Mouse (Mus musculus): ENCODE data around the gene Oprm1.
A peak's percentile ranks its signal among the peaks of the same experiment; 100 is the strongest.
"Not testable (repeated sequence)": the region's sequence is repeated elsewhere in the genome, so short reads cannot be mapped to it uniquely, and the experiment has no call there.

The Oprm1 gene

DNA sequence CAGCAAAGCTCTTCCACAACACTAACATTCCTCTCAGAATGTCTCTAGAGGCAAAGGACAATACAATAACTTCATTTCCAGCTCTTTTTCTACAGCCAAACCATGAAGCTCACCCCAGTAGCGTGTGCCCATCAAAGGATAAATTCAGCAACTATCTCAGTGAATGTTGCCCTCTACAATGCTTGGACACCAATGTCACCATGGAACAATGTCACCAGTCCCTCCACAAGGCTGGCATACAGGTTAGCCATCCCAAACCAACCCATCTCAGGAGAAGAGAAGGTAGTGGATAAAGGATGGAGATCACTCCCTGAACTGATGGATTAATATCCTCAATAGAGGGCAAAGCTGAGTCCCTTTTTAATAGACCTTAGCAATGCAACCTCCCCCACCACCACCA is 220.4 kb downstream of the Oprm1 start:
- DNase-seq (ENCODE audit: inconsistent ontology term): no peak

DNA sequence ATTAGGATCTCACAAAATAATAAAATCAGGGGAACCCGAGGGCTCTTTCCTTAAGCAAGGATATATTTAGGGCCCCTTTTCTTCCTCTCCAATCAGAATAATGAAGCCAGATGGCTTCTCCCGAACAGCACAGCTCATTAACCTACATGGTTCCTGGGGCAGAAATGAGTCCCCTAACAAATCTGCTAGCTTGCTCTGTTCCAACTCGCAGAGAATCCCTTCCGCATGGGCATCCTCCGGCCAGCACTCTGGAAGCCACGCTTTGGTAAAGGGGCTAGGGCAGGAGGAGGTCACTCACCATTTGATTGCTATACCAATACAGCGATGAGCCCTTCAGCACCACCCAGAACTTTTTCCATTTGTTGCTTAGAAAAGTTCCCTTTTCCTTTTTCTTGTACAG is 220.9 kb downstream of the Oprm1 start:
- no peak for DNase-seq (ENCODE audit: inconsistent ontology term)

DNA sequence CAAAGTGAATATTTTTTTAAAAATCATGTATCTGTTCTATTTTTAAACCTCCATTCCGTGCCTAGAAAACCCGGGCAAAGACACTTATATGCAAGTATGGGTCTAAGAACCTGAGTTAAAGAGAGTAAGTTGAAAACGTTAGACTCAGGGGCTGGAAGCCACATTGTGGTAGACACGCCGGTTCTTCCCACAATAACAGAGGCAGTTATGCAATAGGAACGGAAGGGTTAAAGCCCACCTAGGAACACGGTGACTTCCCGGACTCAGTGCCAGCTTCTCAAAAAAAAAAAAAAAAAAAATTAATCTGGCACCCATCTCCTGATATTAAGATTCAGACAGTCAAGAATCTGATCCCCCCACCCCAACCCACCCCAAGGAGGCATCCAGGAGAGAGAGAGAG is 221.5 kb downstream of the Oprm1 start:
- no peak for DNase-seq (ENCODE audit: inconsistent ontology term)

DNA sequence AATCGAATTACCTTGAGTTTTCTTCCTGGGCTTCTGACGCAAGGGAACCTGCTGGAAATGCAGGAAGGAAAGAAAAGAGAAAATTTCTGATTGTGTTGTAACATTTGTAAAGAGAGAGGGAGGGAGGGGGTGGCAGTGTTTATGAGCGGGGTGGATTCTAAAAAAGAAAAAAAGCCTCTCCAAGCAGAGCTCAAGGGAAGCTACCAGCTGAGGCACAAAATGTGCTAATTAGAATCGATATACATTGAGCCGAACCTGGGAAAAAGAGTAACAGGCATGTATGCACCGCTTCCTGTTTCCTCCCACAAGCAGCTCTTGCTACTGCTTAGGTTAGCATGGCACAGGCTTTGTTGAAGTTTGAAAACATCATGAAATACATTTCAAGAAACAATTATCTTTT is 221.9 kb downstream of the Oprm1 start:
- no peak for DNase-seq (ENCODE audit: inconsistent ontology term)

DNA sequence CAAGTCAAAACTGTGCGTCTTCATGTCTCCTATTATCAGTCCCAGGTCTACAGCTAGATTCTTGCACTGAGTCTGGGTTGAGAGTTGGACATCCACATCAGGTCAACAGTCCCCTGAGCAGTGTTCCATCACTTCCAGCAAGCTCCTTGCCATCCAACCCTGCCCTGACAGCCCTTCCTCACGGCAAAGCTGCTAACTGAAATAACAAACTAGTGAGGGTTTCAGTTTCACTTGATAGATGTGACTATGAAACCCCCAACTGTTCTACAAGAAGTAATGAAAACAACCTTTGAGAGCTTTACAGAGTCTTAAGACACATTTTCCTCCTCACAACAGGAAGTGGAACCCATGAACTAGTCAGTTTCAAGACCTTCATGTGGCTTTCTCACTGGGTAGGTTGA is 224.4 kb downstream of the Oprm1 start:
- DNase-seq (ENCODE audit: inconsistent ontology term): no peak

DNA sequence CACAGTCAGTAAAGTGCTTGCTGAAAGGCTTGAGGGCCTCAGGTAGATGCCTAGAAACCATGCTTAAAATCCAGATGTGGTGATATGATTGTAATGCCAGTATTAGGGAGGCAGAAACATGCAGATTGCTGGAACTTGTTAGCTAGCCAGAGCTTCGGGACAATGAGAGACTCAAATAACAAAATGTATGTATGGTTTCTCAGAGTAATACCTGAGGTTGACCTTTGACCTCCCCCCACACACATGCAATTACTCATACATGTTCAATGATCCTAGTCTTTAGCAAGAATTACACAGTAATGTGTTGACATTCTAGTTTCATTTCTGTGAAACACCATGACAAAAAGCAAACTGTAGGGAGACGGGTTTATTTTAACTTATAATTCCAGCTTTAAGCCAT is 225.1 kb downstream of the Oprm1 start:
- DNase-seq (ENCODE audit: inconsistent ontology term): no peak

DNA sequence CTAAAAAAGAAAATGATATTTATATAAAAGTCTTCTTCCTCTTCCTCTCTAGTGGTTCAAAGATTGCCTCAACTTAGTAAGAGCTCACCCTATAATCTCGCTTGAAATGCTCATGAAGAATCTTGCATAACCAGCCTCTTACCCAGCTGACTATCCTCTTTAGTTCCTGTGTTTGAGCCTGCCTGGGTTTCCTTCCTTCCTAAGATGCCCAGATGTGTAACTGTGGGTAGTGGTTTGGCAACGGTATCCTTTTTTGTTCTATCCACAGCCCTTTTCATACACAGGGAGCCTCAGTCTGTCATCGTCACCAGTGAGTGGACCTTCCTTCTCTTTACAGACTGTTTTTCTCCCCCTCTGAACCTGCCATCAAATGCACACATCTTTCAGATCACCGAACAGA is 227.9 kb downstream of the Oprm1 start:
- DNase-seq (ENCODE audit: inconsistent ontology term): no peak

DNA sequence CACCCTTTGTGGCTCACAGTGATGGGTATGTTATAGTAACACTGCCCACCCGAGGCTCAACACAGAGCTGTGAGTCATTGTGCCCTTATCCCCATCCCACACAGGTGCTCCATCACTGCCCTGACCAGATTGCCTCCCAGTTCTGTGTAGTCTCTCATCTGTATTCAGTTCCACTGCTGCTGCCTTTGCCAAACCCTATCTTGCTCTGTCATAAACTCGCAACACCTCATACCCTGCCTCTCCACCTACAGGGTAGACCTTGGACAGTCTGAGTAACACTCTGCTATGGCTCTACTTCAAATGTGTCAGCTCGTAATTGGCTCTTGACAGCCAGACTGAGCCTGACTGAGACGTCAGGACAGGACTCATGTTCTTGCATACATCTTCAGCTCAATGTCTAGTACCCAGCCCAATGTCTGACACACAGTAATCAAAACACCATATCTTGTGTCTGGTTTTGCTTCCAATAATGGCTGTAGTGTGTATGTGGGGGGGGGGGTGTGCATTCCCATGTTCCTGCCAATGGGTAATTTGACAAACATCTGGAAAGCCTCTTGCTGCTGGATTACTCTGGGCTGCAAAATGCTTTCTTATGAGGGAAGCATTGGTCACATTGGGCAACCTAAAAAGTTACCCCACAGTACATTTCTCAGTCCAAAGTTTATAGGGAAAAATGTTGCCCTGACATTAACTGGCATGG is 229.2 kb downstream of the Oprm1 start:
- no peak for DNase-seq (ENCODE audit: inconsistent ontology term)

DNA sequence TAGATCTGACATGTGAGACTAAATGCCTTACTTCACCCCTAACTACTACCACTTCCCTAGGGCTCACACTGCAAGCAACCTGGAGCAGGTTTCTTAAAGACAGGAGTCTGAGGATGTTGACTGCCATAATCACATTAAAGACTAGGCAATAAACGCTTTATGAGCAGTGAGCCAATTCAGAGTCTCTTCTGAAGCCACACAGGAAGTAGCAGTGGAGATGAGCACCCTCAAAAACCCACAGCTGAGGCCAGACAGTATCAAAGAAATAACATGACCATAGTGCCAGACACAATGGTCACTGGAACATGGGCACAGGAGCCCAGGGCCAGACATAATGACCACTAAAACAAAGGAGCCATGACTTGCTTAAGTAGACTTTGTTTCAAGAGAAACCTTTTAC is 230.2 kb downstream of the Oprm1 start:
- no peak for DNase-seq (ENCODE audit: inconsistent ontology term)

DNA sequence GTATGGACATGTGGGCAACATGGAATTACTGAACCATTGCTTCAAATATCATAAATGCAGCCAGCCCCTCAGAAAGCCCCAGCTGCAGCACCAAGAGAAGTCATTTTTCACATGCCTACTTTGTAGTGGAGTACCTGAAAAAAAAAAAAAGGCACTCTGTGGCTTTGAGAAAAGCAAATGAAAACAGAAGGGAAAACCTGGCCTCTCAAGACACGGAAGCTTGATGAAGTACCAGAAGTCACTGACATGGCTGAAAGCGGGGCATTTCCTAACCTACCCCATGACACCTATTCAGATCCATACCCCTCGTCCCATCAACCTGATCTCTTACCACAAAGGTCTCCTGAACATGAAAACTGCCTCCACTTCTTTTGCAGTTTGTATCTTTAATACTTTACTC is 238.6 kb downstream of the Oprm1 start:
- no peak for DNase-seq (ENCODE audit: inconsistent ontology term)

DNA sequence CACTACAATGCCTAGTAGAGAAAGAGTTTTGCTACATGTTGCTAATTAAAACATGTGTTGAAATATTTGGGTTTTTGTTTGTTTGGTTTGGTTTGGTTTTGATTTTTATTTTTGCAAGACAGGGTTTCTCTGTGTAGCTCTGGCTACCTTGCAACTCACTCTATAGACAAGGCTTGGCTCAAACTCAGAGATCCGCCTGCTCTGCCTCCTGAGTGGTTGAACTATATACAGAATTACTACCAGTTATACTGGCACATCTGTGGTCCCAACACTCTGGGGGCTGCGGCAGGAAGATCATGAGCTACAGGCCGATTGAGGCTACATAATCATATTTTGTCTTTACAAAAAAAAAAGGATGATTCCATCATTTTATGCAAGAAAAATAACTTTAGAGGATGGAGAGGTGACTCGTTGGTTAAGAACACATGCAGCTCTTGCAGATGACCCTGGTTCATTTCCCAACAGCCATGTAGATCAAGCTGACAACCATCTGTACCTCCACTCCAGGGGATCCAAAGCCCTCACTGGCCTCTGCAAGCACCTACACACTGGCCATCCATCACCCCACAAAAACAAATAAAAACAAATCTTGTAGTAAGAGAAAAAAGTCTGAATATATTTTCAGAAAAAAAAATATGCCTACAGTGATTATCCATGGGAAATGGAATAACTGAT is 240.4 kb downstream of the Oprm1 start:
- DNase-seq (ENCODE audit: inconsistent ontology term): no peak

DNA sequence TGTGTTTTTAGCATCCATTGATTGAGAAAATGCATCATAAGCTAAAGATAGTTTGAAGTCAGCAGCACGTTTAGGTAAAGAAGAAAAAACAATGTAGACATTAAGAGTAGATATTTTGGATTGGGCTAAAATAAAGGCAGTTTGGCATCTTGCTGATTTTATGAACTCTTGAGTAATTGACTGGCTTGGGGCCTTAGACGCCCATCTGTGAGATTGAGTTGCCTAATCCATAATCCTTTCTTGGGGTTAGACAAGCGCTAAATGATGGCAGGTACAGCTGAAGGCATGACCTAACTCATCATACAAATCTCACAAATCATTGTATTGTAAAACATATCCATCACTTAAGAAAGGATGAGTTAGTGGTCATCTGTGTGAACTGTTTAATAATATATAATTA is 241.0 kb downstream of the Oprm1 start:
- no peak for DNase-seq (ENCODE audit: inconsistent ontology term)

DNA sequence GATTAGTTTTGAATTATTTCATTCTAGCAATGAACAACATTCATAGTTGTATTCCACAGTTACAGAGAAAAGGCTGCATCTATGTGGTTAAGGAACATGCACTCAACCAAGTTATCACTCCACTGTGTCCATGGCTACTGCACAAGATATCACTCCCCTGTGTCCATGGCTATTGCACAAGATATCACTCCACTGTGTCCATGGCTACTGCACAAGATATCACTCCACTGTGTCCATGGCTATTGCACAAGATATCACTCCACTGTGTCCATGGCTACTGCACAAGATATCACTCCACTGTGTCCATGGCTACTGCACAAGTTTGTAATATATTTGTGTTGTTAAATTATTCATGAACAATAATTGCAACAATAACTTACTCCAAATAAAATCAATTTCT is 245.6 kb downstream of the Oprm1 start:
- not testable (repeated sequence) for DNase-seq (ENCODE audit: inconsistent ontology term)

DNA sequence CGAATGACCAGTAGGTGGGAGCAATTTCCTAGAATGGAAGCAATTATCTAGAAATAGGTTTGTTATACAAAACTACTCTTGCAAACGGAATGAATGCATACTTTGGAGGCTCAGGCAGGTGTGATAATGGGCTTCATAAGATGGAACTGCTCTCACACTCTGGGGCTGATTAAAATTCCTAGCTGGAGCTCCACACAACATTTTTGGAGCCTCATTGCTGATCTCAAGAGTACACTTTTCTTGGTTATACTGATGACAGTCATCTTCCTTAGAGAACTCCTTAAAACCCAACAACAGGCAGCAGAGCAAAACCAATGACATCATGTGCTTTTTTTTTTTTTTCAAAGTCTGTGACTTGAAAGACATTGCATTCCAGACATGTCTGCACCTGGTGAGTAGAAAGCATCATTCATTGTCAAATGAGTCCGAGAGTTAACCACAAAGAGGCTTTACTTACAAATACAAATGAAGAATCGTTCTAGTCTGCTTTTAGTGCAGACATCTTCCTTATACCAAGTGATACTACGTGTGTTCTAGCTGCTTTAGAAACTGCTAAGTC is 246.8 kb downstream of the Oprm1 start:
- DNase-seq (ENCODE audit: inconsistent ontology term): peak; percentile 24

DNA sequence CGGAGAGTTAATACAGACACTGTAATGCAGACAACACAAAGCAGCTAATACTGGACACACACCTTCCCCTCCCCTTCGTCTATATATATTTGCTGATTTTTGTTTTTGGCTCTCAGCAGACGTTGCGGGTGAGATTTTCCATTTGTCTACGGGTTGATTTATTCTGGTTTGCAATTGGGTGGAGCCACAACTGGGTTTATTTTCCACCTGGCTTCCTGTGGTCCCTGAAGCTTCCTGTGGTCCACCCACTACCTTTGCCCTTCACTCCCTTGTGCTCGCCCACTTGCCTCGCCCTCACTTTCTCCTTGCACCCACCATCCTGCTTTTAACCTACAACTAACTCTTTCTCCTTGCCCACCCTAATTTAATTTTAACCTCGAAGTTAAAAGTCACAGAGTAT is 252.2 kb downstream of the Oprm1 start:
- no peak for DNase-seq (ENCODE audit: inconsistent ontology term)

DNA sequence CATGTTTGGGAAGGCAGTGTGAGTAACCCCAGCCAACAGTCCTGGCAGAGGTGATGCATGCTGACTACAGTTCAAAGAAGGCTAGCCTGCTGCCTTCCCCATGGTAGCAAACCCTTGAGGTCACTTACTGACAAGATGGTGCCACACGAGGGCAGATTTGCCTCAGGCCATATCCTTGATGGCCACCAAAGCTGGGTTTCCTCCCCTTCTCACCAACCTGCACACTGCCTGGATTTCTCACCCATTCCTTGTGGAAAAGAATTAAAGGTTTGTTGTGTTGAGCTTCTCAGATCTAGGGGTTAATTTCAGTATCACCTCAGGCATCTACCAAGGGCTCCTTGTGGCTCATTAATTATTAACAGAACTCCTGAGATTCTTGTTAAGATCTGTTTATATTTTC is 256.9 kb downstream of the Oprm1 start:
- no peak for DNase-seq (ENCODE audit: inconsistent ontology term)

DNA sequence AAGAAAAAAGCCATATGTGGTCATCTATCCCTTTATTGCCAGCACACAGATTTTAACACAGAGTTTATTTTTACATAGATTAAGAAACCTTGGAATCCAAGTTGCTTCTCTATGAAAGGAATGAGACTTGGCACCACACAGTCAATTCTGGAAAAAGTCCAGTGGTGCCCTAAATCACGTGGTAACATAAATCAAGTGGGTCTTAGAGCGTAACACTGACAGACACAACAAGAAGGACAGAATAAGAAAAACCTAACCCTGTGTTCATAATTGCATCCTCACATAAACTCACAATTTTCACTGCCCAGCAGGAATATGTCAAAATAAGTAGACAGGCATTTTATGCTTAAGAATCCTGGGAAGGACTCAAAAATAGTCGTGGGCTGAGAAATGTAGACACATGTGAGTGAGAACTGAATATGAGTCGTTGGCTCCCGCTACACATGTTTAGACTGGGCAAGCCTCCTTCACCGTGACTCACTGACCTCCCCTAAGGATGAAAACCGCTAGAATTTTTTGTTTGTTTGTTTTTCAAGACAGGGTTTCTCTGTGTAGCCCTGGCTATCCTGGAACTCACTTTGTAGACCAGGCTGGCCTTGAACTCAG is 261.6 kb downstream of the Oprm1 start:
- peak; percentile 18 for DNase-seq (ENCODE audit: inconsistent ontology term)

DNA sequence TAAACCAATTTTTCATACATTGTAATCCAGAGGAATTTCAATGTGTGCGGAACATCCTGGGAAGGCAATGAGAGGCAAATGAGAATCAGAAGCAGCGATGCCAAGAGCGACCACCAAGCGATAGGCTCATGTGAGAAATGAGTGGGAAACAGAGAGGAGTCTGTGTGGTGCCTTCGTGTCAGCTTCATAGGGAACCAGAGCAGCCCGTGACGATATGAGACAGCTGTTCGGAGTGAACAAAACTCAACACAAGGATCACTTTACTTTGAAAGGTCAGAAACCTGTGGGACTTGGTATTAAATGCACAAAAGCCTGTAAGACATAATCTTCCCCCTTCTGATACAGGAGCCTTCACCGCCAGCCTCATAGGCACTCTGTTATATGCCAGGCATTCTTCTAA is 262.2 kb downstream of the Oprm1 start:
- no peak for DNase-seq (ENCODE audit: inconsistent ontology term)

DNA sequence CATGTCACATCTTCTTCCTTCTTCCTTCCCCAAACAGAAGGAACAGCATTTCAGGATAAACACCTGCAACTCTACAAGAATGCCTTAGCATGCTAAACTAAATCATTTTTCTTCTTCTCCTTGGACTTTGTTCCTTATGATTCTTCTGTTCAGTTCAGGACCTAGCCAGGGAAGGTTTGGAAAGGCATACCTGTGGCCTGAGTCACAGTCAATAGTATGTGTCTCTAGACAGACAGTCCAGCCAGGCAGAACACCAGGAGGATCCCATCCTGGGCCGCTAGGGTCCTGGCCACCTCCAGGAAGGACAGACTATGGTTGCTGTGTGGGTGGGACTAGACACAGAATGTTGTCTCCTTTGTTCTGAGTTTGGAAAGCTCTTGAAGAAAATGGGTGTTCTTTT is 266.7 kb downstream of the Oprm1 start:
- DNase-seq (ENCODE audit: inconsistent ontology term): peak; percentile 43

DNA sequence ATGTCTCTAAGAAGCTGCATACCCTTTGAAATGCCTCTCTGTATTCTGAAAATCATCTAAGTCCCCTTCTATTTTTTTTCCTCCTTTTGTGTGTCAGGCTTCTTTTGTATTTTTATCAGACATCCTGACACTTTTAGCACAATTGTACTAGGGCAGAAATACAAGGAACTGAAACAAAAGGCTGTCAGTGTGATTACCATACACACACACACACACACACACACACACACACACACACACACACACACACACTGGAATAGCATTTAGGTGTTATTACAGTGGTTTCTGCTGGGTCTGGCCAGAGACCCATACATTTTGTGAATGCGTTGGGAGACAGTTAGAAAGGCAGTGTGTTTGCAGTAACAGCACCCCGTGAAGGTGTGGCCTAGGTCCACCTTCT is 275.2 kb downstream of the Oprm1 start:
- no peak for DNase-seq (ENCODE audit: inconsistent ontology term)

DNA sequence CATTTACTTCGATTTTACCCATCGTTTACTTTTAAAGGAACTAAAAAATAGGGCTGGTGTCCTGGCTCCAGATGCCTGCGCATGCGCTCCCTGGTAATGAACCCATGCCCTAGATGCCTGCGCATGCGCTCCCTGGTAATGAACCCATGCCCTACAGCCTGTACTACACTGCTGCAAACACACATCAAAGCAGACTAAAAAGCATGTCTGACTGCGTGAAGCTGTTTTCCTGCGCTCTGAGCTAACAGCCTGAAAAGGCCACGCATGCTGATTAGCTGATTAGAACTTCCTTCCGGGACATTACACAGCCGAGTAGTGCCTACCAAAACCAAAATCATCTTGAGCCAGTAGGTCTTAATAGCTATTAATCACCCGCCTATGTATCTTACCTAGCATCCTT is 277.2 kb downstream of the Oprm1 start:
- no peak for DNase-seq (ENCODE audit: inconsistent ontology term)

DNA sequence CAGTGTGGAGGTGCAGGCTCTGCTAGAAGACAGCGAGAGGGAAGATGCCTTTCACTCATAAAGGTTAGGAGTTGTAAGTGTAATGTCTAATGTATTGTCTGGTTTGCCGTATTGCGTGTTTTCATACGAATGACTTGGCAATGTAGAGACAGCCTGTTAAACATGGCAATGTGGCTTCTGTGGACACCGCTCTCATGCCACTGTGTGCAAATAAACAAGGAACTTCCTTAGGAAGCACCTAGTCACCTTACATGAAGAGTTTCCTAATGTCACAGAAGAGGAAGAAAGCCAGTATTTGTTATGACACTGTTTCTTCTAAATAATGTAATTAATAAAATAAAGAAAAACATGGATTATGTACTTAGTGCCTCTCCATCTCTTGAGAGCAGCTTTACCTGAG is 278.9 kb downstream of the Oprm1 start:
- no peak for DNase-seq (ENCODE audit: inconsistent ontology term)

DNA sequence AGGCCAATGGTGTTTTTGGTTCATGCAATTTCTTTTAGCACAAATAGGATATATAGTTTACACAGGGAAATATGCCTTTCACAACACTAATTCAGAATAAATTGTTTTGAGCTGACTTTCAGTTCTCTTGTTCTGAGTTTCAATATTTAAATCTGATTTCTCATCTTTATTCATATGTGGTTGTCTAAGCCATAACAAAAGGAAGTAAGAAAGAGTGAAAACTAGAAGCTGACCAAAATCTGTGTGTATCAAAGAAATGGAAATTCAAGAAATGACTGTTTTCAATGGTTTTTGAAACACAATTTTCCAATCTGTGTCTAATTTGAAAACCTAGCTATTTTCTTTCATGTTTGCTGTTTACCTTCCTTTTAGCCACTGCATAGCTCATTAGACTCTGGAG is 282.7 kb downstream of the Oprm1 start:
- DNase-seq (ENCODE audit: inconsistent ontology term): no peak

Data from Muller cell, postnatal 12 days (primary cell).